Mouse (Mus musculus): ENCODE data around the gene Zfp784.

DNA sequence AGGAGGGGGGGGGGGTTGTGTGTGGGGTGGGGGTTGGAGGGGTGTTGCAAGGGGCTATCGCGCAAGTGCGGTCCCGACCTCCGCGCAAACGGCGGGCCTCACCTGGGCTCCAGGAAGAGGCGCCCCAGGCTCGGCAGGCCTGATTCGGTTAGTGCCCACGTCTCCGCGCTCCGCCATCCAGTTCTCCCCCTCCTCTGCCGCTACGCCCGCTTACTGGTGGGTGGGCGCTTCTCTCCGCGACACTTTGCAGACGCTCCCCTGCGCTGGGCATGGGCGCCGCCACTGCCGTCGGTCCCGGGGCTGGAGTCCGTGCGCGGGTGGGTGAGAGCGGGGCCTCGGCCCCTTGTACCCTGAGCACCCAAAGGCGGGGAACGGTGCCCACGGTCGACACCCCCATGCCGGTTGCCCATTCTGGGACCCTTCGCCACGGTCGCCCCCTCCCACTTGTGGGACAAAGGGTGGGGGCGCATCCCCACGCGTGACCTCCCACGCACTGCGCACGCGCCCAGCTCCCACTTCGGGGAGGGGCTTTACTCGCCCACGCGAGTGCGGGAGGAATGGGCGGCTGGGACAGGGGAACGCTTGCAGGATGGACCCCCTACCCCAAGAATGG lies 18.5 kb upstream of the Zfp784 start:
- TF ChIP-seq POLR2A (IDR thresholded peaks at IDR 0.05; ENCODE audit: control insufficient read depth, extremely low read depth, insufficient read depth, low read length, poor library complexity) (no peak), CTCF (IDR thresholded peaks at IDR 0.05; ENCODE audit: borderline replicate concordance, control insufficient read depth, extremely low read depth, insufficient read depth, low read length, poor library complexity) (no peak)

Measured in thymus, adult 2 months (tissue).